Mouse (Mus musculus): ENCODE results near the gene Kifc3. TPM values are rescaled to one million over a fixed set of nuclear protein-coding genes. Genes with fewer than 3 reads are reported as not detected.

Gene Kifc3
- total and polyA plus RNA-seq, 3 experiments = 0.78 to 1.8 (median 1.7) TPM

DNA sequence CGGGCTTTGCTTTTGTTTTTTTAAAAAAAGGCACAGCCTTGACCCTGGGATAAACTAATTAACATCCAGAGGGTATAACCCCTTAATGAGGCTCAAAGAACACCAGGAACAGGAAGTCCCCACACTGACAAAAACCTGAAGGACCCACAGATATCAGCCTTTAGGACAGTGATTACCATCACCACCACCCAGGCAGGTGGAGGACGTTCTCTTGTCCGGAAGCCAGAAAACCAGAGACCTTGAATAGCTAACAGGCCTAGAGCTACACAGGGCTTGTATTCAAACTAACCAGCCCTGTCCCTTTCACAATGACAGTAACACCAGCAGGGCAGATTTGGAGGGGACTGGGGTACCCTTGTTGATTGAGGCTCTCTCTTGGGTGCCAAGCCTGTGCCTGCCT is 66.4 kb downstream of the Kifc3 start:
- no peak overlapping the region for H3K9ac ChIP-seq (ENCODE audit: insufficient read depth, low read depth)
- dilution Hi-C loops (cut with MboI; ENCODE audit: extremely low pct_ligation_motif_present, extremely low pct_unique_long_range_greater_than_20kb, low sequenced_read_pairs) (no loop called here), in situ Hi-C loops (cut with MboI; ENCODE audit: low pct_ligation_motif_present, low pct_unique_long_range_greater_than_20kb, low sequenced_read_pairs) (loop anchor here (10.0 kb wide), 1 partner anchor 69 kb away; the partner anchor contains the start of gene Kifc3)
- TF ChIP-seq SIN3A (IDR thresholded peaks at IDR 0.05; ENCODE audit: low read length) (no peak), ELF1 (IDR thresholded peaks at IDR 0.05; ENCODE audit: low read depth, low read length) (no peak), ETS1 (conservative IDR thresholded peaks at IDR 0.05; ENCODE audit: low read depth, low read length) (no peak)
- H3K4me2 ChIP-seq (ENCODE audit: insufficient read depth, low read depth, poor library complexity, severe bottlenecking) = no peak overlapping the region
- no peaks in the 10 kb centered on the region for H3K27me3 ChIP-seq (replicated peaks)
- H3K4me1 ChIP-seq (ENCODE audit: control insufficient read depth in 1 of 2, insufficient read depth in 2 of 2) = peaks cover 0 to 25% of the 10 kb centered on the region in 2 experiments; a peak in 2 of 4 replicates
- DNase-seq (ENCODE audit: extremely low read depth) = no peak
- H3K36me3 ChIP-seq (replicated peaks in 1 of 2; ENCODE audit: control insufficient read depth in 1 of 2, insufficient read depth in 1 of 2, low read length in 1 of 2) = no peaks in the 10 kb centered on the region
- H3K27ac ChIP-seq (ENCODE audit: insufficient read depth, low read depth) = no peak overlapping the region
- H3K4me3 ChIP-seq (replicated peaks in 1 of 3; ENCODE audit: low read depth in 2 of 3, low read length in 2 of 3, poor library complexity in 1 of 3) = no peak overlapping the region
- H3K79me2 ChIP-seq (replicated peaks; ENCODE audit: control insufficient read depth, extremely low read depth, insufficient read depth, poor library complexity, severe bottlenecking) = no peaks in the 10 kb centered on the region
- H3K9me3 ChIP-seq (replicated peaks; ENCODE audit: low read length) = no peaks in the 10 kb centered on the region

DNA sequence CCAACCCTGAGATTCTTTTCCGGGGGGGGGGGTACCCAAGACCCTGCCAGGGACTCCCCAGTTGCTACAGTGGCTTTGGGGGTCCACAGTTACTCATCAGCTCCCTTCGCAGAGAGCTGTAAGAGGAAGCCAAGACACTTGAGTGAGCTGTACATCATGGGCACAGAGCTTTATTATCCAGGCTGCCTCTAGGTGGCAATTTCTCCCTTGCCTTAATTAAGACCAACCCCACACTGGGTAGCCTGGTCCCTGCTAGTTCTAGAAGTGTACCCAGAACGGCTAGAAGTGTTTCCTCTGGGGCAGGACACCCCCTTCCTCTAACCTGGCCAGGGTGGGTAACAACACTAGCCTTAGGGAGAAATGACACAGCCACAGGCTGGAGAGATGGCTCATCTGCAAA is 67.4 kb downstream of the Kifc3 start:
- no peaks in the 10 kb centered on the region for H3K36me3 ChIP-seq (replicated peaks in 1 of 2; ENCODE audit: control insufficient read depth in 1 of 2, insufficient read depth in 1 of 2, low read length in 1 of 2)
- H3K4me2 ChIP-seq (ENCODE audit: insufficient read depth, low read depth, poor library complexity, severe bottlenecking) = no peak overlapping the region
- dilution Hi-C loops (cut with MboI; ENCODE audit: extremely low pct_ligation_motif_present, extremely low pct_unique_long_range_greater_than_20kb, low sequenced_read_pairs) = no loop called here
- TF ChIP-seq SMC3 (IDR thresholded peaks at IDR 0.05; ENCODE audit: low read depth, low read length) = peak; percentile 29
- no peak for TF ChIP-seq TCF12 (IDR thresholded peaks at IDR 0.05; ENCODE audit: low read depth, low read length)
- TF ChIP-seq CTCF (conservative IDR thresholded peaks at IDR 0.05 in 1 of 2, IDR thresholded peaks at IDR 0.05 in 1 of 2; ENCODE audit: low read depth in 2 of 2, low read length in 2 of 2) = peak in 1 of 2 experiments; percentile 46; a peak in 2 of 4 replicates
- peak; percentile 37 for TF ChIP-seq RAD21 (IDR thresholded peaks at IDR 0.05; ENCODE audit: low read depth, low read length)
- no peak for TF ChIP-seq SIN3A (IDR thresholded peaks at IDR 0.05; ENCODE audit: low read length)
- H3K4me1 ChIP-seq (ENCODE audit: control insufficient read depth in 1 of 2, insufficient read depth in 2 of 2) = peaks cover 0 to 25% of the 10 kb centered on the region in 2 experiments; a peak in 2 of 4 replicates
- H3K27ac ChIP-seq (ENCODE audit: insufficient read depth, low read depth) = no peak overlapping the region
- H3K79me2 ChIP-seq (replicated peaks; ENCODE audit: control insufficient read depth, extremely low read depth, insufficient read depth, poor library complexity, severe bottlenecking) = no peaks in the 10 kb centered on the region
- in situ Hi-C loops (cut with MboI; ENCODE audit: low pct_ligation_motif_present, low pct_unique_long_range_greater_than_20kb, low sequenced_read_pairs) = loop anchor here (10.0 kb wide), 1 partner anchor 70 kb away; the partner anchor contains the start of gene Kifc3
- H3K9me3 ChIP-seq (replicated peaks; ENCODE audit: low read length) = no peaks in the 10 kb centered on the region
- no peak overlapping the region for H3K9ac ChIP-seq (ENCODE audit: insufficient read depth, low read depth)
- no peaks in the 10 kb centered on the region for H3K27me3 ChIP-seq (replicated peaks)
- DNase-seq (ENCODE audit: extremely low read depth) = no peak
- no peak overlapping the region for H3K4me3 ChIP-seq (replicated peaks in 1 of 3; ENCODE audit: low read depth in 2 of 3, low read length in 2 of 3, poor library complexity in 1 of 3)

DNA sequence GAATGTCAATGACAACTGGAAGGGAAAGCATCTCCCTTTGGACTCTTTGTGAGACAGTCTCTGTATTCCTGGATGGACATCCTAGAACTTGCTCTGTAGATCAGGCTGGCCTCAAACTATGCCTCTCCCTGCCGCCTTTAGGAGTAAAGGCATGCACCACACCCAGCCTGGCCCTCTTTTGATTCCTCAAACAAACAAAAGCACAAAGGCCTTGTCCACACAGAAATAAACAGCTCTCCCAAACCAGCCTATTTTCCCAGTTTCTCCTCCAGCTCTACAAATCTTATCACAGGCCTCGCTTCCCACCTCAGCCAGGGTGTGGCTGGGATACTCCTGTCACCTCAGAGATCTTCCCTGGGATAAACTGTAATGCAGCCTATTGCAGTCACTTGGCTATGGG is 68.4 kb downstream of the Kifc3 start:
- Histone ChIP-seq H3K9ac (ENCODE audit: insufficient read depth, low read depth) (no peak overlapping the region), H3K27ac (ENCODE audit: insufficient read depth, low read depth) (no peak overlapping the region), H3K9me3 (replicated peaks; ENCODE audit: low read length) (no peaks in the 10 kb centered on the region), H3K4me3 (replicated peaks in 1 of 3; ENCODE audit: low read depth in 2 of 3, low read length in 2 of 3, poor library complexity in 1 of 3) (no peak overlapping the region), H3K36me3 (replicated peaks in 1 of 2; ENCODE audit: control insufficient read depth in 1 of 2, insufficient read depth in 1 of 2, low read length in 1 of 2) (no peaks in the 10 kb centered on the region), H3K79me2 (replicated peaks; ENCODE audit: control insufficient read depth, extremely low read depth, insufficient read depth, poor library complexity, severe bottlenecking) (no peaks in the 10 kb centered on the region), H3K4me2 (ENCODE audit: insufficient read depth, low read depth, poor library complexity, severe bottlenecking) (no peak overlapping the region), H3K27me3 (replicated peaks) (no peaks in the 10 kb centered on the region), H3K4me1 (ENCODE audit: control insufficient read depth in 1 of 2, insufficient read depth in 2 of 2) (peaks cover 0 to 34% of the 10 kb centered on the region in 2 experiments; a peak in 2 of 4 replicates)
- DNase-seq (ENCODE audit: extremely low read depth) = no peak
- TF ChIP-seq CHD1 (IDR thresholded peaks at IDR 0.05; ENCODE audit: low read depth, low read length) (no peak), PAX5 (IDR thresholded peaks at IDR 0.05; ENCODE audit: low read length) (no peak), TBP (conservative IDR thresholded peaks at IDR 0.05; ENCODE audit: low read depth, low read length) (no peak), MXI1 (IDR thresholded peaks at IDR 0.05; ENCODE audit: low read depth, low read length) (no peak), ETS1 (conservative IDR thresholded peaks at IDR 0.05; ENCODE audit: low read depth, low read length) (no peak), RAD21 (IDR thresholded peaks at IDR 0.05; ENCODE audit: low read depth, low read length) (no peak), CTCF (conservative IDR thresholded peaks at IDR 0.05 in 1 of 2, IDR thresholded peaks at IDR 0.05 in 1 of 2; ENCODE audit: low read depth in 2 of 2, low read length in 2 of 2) (no peak), HCFC1 (IDR thresholded peaks at IDR 0.05; ENCODE audit: low read depth, low read length) (no peak), JUND (conservative IDR thresholded peaks at IDR 0.05; ENCODE audit: low read depth, low read length) (no peak), ZMIZ1 (IDR thresholded peaks at IDR 0.05; ENCODE audit: low read depth, low read length) (no peak), ZC3H11A (IDR thresholded peaks at IDR 0.05; ENCODE audit: low read depth, low read length) (no peak), MAX (IDR thresholded peaks at IDR 0.05; ENCODE audit: low read length) (no peak), BHLHE40 (IDR thresholded peaks at IDR 0.05; ENCODE audit: low read depth, low read length) (no peak)
- dilution Hi-C loops (cut with MboI; ENCODE audit: extremely low pct_ligation_motif_present, extremely low pct_unique_long_range_greater_than_20kb, low sequenced_read_pairs) (no loop called here), in situ Hi-C loops (cut with MboI; ENCODE audit: low pct_ligation_motif_present, low pct_unique_long_range_greater_than_20kb, low sequenced_read_pairs) (loop anchor here (10.0 kb wide), 1 partner anchor 71 kb away; the partner anchor contains the start of gene Kifc3)

Measured in CH12.LX (cell line).